Mouse (Mus musculus) heart, embryonic 12.5 days (tissue): ENCODE measurements around the gene Ttll6. TPM values are rescaled to one million over a fixed set of nuclear protein-coding genes. Genes with fewer than 3 reads are reported as not detected.

Experiments used
- ATAC-seq: fragments of 200-750 bp; cut with Nextera tagmentation; 2 replicates; pipeline ENCODE4 v1.8.0; 2017; ENCODE audit warnings: moderate TSS enrichment, moderate library complexity; ENCODE audit not compliant: insufficient number of reproducible peaks, low FRiP score
- H3K27ac ChIP-seq: fragments of 300-500 bp; sonication (generic); 2 replicates; pipeline ENCODE4 v1.5.1; 2016; ENCODE audit warnings: mild to moderate bottlenecking, moderate library complexity; ENCODE audit not compliant: poor library complexity, severe bottlenecking
- H3K27me3 ChIP-seq: fragments of 300-500 bp; sonication (generic); replicated peaks from 2 replicates; pipeline ENCODE4 v1.6.1; 2016; ENCODE audit warnings: mild to moderate bottlenecking, moderate library complexity
- H3K36me3 ChIP-seq: fragments of 300-500 bp; sonication (generic); 2 replicates; pipeline ENCODE4 v1.6.1; 2016; ENCODE audit warnings: mild to moderate bottlenecking, moderate library complexity
- H3K4me1 ChIP-seq: fragments of 300-500 bp; sonication (generic); replicated peaks from 2 replicates; pipeline ENCODE4 v1.6.1; 2016; ENCODE audit warnings: mild to moderate bottlenecking
- H3K4me2 ChIP-seq: fragments of 300-500 bp; sonication (generic); 2 replicates; pipeline ENCODE4 v1.6.1; 2016; ENCODE audit warnings: mild to moderate bottlenecking, moderate library complexity
- H3K4me3 ChIP-seq: fragments of 300-500 bp; sonication (generic); 2 replicates; pipeline ENCODE4 v1.5.1; 2016; ENCODE audit warnings: mild to moderate bottlenecking
- H3K9ac ChIP-seq: fragments of 300-500 bp; sonication (generic); 2 replicates; pipeline ENCODE4 v1.6.1; 2016; ENCODE audit warnings: mild to moderate bottlenecking, moderate library complexity
- H3K9me3 ChIP-seq: fragments of 300-500 bp; sonication (generic); replicated peaks from 2 replicates; pipeline ENCODE4 v1.6.1; 2016; ENCODE audit warnings: mild to moderate bottlenecking, moderate library complexity
- WGBS: fragments of 180-500 bp; shearing (Covaris S2); methylation state at CpG from one replicate; pipeline ENCODE4 v1.1.7; 2016; 5-methylcytosine and 5-hydroxymethylcytosine counted together
- polyA plus RNA-seq: library from polyadenylated mRNA; unstranded; fragments of >200 nt; fragmentation: Nextera tagmentation; extraction: Ambion mirVana; gene quantifications from 2 replicates; pipeline ENCODE4 v1.2.1, GENCODE M21; 2016

Gene Ttll6
- polyA plus RNA-seq, 1 experiment from 2014 or later: not detected

GRCm38 (mm10) chr11:96205426-96206131 lies 72.0 kb downstream of the Ttll6 start:
- WGBS: 4% methylated on average over 15 of the region's 15 CpGs
- ATAC-seq: no peak

More at GRCm38 (mm10) chr11:96205426-96206131, 72.0 kb downstream of the Ttll6 start:
- H3K9me3 ChIP-seq: no peaks in the 10 kb centered on the region
- H3K27me3 ChIP-seq: peaks cover 88% of the 10 kb centered on the region
- no peak overlapping the region for H3K4me3 ChIP-seq
- no peak overlapping the region for H3K4me2 ChIP-seq
- no peaks in the 10 kb centered on the region for H3K36me3 ChIP-seq
- no peaks in the 10 kb centered on the region for H3K4me1 ChIP-seq
- no peak overlapping the region for H3K27ac ChIP-seq
- no peak overlapping the region for H3K9ac ChIP-seq

Other genes with a start within 250 kb of the Ttll6 start
- 0.13 TPM in 1 of 2 replicates, not detected in the other for gene B4galnt2, start 218.9 kb upstream of the Ttll6 start, polyA plus RNA-seq
- gene Igf2bp1, start 127.8 kb upstream of the Ttll6 start, polyA plus RNA-seq: 63.2 and 66.9 TPM in 2 replicates
- not detected in 2 replicates for gene Gip, start 109.2 kb upstream of the Ttll6 start, polyA plus RNA-seq
- 76.0 and 78.9 TPM in 2 replicates for gene Snf8, start 98.9 kb upstream of the Ttll6 start, polyA plus RNA-seq
- 42.5 and 43.5 TPM in 2 replicates for gene Ube2z, start 68.4 kb upstream of the Ttll6 start, polyA plus RNA-seq
- 1,401 and 1,405 TPM in 2 replicates for gene Atp5g1, start 58.1 kb upstream of the Ttll6 start, polyA plus RNA-seq
- not detected in 2 replicates for gene Calcoco2, start 21.8 kb upstream of the Ttll6 start, polyA plus RNA-seq
- gene Hoxb13, start 60.5 kb downstream of the Ttll6 start, polyA plus RNA-seq: not detected in 2 replicates
- gene Hoxb9, start 137.7 kb downstream of the Ttll6 start, polyA plus RNA-seq: 0.06 TPM in 1 of 2 replicates, not detected in the other
- gene Hoxb8, start 148.1 kb downstream of the Ttll6 start, polyA plus RNA-seq: 0.06 TPM in 1 of 2 replicates, not detected in the other
- 0.14 and 0.22 TPM in 2 replicates for gene Hoxb7, start 152.8 kb downstream of the Ttll6 start, polyA plus RNA-seq
- gene Hoxb6, start 158.7 kb downstream of the Ttll6 start, polyA plus RNA-seq: 0.62 TPM in 1 of 2 replicates, not detected in the other
- 0.14 and 1.9 TPM in 2 replicates for gene Hoxb5, start 169.6 kb downstream of the Ttll6 start, polyA plus RNA-seq
- 0.19 and 0.32 TPM in 2 replicates for gene Hoxb4, start 184.5 kb downstream of the Ttll6 start, polyA plus RNA-seq
- 0.45 and 0.86 TPM in 2 replicates for gene Hoxb3, start 189.5 kb downstream of the Ttll6 start, polyA plus RNA-seq
- gene Hoxb2, start 216.7 kb downstream of the Ttll6 start, polyA plus RNA-seq: 4.0 TPM in 2 replicates
- gene Hoxb1, start 232.0 kb downstream of the Ttll6 start, polyA plus RNA-seq: not detected in 2 replicates